Mouse (Mus musculus): ENCODE data around the gene Hist1h4h. TPM values are rescaled to one million over a fixed set of nuclear protein-coding genes. Genes with fewer than 3 reads are reported as not detected.
"Not testable (repeated sequence)": the region's sequence is repeated elsewhere in the genome, so short reads cannot be mapped to it uniquely, and the experiment has no call there.

The Hist1h4h gene
- polyA plus RNA-seq, 1 experiment from 2014 or later: 31.5 TPM

DNA sequence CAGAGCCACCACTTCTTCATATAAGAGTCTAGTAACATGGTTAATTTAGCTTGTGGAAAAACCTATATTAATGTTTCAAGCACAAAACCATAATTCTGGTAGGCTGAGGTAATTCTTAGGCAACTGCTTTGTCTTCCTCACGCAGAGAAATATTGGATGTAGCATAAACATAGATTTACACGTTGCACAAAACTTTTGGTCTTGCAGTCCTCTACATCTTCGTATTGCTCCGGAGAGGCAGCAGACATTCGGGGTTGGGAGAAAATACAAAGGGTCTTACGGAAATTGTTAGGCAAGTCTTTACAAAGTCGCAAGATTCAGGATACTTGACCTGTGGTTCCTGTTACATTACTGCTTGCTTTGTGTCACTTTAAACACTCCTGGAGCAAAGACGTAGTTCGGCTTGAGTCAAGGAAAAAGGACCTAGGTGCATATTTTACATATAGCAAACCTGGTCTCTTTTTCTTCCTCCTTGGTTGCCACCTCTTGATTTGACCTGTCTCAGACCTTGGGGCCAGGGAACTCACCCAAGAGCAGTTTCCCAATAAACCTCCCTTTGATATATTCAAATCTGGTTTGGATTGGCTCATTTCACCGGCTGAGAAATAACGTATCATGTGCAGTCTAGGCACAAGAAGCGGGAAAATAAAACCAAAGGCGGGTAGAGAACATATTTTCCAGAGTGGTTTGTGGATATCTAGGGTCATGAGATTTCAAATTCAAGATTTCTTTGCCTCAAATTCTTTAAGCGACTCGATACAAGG, 3.7 kb downstream of the Hist1h4h start:
- DNase-seq (ENCODE audit: low spot score): peak; percentile 39

DNA sequence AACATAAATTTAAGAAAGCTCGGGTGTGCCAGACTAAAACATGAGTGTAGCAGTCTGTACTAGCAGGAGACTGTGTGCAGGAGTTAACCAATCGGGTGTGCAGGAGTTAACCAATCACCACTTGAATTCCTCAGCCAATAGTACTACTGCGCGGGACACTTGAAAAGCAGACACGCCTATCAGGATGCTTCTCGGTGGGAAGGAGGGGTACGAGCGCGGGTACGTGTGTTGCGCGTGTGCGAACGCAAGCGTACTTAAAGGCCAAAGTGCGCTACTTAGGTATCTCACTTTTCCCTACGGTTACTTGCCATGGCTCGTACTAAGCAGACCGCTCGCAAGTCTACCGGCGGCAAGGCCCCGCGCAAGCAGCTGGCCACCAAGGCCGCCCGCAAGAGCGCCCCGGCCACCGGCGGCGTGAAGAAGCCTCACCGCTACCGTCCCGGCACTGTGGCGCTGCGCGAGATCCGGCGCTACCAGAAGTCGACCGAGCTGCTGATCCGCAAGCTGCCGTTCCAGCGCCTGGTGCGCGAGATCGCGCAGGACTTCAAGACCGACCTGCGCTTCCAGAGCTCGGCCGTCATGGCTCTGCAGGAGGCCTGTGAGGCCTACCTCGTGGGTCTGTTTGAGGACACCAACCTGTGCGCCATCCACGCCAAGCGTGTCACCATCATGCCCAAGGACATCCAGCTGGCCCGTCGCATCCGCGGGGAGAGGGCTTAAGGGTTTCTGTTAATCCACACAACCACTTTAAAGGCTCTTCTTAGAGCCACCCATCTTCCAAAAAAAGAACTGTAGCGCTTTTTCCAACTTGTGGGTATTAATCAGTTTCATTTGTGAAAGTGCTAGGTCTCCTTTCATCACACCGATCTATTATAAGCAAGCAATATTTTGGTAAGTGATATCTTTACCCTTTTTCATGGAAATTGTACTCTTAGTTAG, 4.6 kb downstream of the Hist1h4h start, which contains the start of gene Hist1h3g:
Gene Hist1h3g, plus strand, starts transcription at position 286 of the 939 bp plus-strand sequence.
- DNase-seq (ENCODE audit: low spot score): peak; percentile 96

DNA sequence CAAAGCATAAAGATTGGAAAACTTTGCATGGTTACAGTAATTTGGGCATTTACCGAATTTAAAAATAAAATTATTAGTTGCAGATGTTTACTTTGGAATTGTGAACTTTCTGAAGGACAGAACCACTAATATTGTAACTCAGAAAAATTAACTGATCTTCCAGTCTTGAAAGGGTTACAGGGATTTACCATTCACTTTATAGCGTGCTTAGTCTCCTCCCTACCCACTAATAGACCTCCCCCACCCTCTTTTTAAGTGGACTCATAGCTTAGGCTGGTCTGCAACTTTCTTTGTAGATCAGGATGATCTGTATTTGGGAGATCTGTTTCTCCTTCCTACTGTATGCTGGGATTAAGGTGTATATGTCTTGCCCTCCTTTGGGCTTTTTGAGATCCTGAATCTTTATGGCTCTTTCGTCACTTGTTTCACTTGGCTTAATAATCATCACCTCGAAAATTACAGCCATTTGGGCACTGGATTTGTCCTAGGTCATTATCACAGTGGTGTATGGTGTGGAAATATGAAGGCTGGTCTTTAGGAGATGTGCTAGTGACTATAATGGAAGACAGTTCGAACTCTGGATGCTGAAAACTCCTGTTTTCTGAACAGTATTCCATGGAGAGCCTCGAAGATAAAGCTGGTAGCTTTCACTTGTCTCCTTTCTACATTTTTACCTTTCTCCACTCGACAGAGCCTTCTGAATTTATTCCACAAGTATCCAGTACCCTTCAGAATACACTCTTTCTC, 5.4 kb downstream of the Hist1h4h start:
- no peak for DNase-seq (ENCODE audit: low spot score)

DNA sequence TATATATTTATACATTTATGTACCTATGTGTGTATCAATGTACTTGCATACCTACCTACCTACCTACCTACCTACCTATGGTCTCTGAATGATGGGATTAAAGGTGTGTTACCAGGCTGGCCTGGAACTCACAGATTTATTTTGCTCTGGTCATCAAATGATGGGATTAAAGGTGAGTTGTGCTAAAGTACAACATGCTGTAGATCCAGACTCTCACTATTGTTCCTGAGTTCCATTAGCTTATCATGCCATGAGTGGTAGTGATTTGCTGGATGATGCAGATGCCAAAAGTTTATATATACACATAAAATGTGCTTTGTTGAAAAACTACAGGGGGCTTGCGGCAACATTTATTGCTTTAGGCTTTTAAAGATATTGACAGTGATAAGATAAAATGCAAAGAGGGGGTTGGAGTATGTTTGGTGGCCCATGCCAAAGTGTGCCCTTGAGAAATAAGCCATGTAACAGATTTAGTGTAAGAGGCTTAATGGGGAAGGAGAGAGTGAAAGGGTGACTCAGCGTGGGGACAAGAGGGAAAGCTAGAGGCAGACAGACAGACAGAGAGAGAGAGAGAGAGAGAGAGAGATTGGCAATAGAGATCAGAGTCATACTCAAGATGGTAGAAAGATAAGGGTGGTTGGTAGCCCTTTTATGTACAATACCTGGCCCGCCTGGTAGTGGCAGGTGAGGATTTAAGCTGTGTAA, 6.3 kb downstream of the Hist1h4h start:
- DNase-seq (ENCODE audit: low spot score): no peak

DNA sequence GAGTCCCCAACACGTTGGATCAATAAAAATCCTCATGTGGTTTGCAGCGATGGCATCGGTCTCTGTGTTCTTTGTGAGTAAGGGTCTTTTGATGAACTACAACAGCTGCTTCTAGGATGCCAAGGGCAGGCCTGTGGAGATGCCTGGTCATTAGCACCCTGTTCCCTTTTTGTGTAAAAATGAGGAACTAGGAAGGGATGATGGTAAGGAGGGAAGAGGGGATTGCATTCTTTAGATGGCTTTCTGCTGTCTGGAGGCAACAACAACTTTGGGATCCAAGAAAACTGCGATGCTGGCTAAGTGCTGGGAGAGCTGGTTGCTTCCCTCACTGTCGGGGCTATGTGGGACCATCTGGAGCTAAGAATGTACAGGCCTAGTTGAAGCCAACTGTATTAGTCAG, 7.4 kb downstream of the Hist1h4h start:
- DNase-seq (ENCODE audit: low spot score): no peak

DNA sequence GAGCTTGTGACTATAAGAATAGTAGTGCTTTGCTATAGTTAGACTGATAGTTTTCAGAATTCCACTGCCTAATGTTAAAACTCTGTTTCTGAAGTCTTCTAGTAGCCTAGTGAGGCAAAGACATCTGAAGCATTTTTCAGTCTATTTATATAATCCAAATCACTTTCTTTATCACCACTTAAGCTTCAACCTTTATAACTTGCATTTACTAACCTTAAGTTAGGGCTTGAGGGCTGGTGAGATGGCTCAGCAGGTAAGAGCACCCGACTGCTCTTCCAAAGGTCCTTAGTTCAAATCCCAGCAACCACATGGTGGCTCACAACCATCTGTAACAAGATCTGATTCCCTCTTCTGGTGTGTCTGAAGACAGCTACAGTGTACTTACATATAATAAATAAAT, 9.0 kb downstream of the Hist1h4h start:
- DNase-seq (ENCODE audit: low spot score): not testable (repeated sequence)

DNA sequence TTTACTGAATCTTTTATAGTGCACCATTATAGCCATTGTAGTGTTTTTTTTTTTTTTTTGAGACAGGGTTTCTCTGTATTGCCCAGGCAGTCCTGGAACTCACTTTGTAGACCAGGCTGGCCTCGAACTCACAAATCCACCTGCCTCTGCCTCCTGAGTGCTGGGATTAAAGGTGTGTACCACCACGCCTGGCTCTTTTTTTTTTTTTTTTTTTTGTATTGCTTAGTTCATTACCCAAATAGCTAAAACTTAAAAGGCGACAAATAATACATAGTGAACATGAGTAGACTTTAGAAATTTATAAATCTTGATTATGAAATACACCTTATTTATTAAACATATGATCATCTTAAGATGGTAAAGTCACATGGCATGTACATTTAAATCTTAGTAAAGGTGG, 10.6 kb downstream of the Hist1h4h start:
- DNase-seq (ENCODE audit: low spot score): no peak

DNA sequence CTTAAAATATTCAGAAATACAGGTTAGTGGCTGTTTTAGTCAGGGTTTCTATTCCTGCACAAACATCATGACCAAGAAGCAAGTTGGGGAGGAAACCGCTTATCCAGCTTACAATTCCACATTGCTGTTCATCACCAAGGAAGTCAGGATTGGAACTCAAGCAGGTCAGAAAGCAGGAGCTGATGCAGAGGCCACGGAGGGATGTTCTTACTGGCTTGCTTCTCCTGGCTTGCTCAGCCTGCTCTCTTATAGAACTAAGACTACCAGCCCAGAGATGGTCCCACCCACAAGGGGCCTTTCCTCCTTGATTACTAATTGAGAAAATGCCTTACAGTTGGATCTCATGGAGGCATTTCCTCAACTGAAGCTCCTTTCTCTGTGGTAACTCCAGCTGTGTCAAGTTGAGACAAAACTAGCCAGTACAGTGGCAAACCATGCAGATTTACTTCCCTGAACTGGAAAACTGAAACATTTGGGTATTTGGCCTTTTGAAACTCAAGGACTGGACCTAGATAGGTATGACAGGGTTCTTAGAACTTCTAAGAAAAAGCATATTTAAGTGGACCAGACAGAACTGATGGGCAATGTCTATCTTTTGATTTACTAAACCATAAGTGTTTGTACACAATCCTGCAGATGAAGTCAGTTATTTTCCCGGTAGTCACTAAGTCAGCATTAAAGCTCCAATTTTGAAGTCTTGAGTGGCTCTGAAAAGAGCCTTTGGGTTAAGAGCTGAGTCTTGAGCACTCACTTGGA, 11.6 kb downstream of the Hist1h4h start:
- DNase-seq (ENCODE audit: low spot score): peak; percentile 40

DNA sequence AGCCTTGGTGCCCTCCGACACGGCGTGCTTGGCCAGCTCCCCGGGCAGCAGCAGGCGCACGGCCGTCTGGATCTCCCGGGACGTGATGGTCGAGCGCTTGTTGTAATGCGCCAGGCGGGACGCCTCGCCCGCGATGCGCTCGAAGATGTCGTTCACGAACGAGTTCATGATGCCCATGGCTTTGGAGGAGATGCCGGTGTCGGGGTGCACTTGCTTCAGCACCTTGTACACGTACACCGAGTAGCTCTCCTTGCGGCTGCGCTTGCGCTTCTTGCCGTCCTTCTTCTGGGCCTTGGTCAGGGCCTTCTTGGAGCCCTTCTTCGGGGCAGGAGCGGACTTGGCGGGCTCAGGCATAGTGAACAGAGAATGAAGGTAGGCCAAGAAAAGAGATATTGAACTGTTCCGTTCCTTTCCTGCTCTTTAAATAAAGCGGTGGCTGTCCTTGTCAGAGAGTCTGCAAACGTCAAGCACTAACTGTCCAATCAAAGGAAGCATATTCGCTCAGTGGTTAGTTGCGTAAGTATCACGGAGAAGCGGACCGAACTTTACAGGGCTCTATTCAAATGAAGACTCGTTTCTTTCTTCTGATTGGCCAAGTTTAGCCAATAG, 12.3 kb downstream of the Hist1h4h start, which contains the start of gene Hist1h2bh:
Gene Hist1h2bh, minus strand, starts transcription at position 394 of the 609 bp plus-strand sequence.
- DNase-seq (ENCODE audit: low spot score): peak; percentile 95

DNA sequence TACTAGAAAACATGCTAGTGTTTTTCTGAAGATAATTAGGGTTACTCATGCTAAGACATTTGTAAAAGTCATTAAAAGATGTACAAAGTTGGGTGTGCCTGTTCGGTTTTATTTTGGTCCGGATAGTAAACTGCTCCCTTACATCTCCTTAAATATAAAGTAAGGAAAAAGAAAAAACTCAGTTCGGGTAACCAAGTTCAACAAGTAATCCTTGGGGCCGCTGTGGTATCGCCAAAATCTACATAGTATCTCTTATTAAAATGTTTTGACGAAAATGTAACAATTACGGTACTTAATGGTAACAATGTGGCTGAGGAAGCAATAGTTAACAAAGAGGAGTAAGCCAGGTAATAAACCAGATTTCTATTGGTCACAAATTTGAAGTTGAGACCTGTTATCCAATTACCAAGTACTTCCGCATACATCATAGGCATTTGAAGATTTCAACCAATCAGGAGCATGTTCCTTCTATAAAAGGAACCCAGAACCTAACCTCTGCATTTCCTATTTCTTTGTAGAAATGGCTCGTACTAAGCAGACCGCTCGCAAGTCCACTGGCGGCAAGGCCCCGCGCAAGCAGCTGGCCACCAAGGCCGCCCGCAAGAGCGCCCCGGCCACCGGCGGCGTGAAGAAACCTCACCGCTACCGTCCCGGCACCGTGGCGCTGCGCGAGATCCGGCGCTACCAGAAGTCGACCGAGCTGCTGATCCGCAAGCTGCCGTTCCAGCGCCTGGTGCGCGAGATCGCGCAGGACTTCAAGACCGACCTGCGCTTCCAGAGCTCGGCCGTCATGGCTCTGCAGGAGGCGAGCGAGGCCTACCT, 13.3 kb downstream of the Hist1h4h start, which contains the start of gene Hist1h3f:
Gene Hist1h3f, plus strand, starts transcription at position 88 of the 822 bp plus-strand sequence.
- peak; percentile 95 for DNase-seq (ENCODE audit: low spot score)

DNA sequence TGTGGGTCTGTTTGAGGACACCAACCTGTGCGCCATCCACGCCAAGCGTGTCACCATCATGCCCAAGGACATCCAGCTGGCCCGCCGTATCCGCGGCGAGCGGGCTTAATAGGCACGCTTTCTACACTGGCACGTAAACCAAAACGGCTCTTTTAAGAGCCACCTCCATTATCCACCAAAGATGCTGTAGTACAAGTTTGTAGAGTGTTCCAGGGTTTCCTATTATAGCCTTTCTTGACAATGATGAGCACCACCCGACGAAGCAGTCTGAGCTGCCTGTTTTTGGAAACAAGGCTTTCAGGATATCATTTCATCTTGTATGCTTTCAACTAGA, 13.9 kb downstream of the Hist1h4h start:
- DNase-seq (ENCODE audit: low spot score): not testable (repeated sequence)

DNA sequence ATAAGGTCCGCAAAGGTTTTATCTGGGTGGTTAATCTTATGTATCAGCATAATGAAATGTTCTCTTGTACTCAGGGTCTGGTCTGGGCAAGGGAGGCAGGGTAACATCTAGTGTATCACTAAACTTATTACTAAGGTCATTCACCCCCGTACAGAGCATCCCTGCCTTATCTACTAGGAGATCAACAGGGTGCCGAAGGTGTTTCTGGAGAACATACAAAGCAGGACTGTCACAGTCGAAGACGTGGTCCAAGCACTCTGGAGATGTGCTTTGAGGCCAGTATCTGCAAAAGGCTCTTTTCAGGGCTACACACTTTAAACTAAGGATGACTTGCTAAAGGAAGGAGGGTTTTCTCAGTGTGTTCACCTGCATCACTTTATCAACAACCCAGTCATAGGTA, 15.8 kb downstream of the Hist1h4h start:
- DNase-seq (ENCODE audit: low spot score): no peak

DNA sequence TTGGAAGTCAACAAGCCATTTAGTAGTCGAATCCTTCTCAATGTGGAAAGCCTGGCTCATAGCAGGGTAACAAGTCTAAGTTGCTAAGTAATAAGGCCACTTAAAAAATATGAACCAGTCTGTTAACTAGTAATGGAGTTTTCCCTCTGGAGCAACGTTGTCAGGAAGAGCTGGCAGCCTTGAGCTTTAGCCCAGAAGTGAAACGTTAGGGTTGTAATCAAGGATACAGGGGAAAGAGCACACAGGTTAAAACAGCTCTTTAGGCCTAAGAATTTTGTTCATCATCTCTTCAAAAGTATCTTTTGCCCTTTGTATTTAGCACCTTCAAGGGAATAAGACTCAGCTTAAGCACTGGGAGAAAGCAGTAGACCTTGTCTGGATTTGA, 19.9 kb downstream of the Hist1h4h start:
- DNase-seq (ENCODE audit: low spot score): peak; percentile 33

DNA sequence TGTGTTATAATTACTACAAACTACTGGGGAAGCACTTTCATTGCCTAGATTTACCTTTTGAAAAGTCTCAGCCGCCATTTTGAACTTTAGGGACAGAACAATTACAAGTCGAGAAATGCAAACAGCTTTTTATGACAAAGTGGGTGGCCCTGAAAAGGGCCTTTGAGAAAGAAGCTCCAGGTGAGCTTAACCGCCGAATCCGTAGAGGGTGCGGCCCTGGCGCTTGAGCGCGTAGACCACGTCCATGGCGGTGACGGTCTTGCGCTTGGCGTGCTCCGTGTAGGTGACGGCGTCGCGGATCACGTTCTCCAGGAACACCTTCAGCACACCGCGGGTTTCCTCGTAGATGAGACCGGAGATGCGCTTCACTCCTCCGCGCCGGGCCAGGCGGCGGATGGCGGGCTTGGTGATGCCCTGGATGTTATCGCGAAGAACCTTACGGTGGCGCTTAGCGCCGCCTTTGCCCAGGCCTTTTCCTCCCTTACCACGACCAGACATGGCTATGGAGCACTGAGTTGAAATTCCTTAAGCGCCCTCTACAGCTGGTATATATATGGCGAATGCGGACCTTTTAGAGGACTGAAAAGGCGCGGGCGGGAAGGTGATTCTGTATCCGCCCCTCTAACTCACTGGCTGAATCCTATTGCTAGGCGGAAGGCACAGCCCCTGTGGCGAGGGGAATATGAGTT, 20.4 kb downstream of the Hist1h4h start, which contains the start of gene Hist1h4f:
Gene Hist1h4f, minus strand, starts transcription at position 503 of the 689 bp plus-strand sequence.
- peak; percentile 93 for DNase-seq (ENCODE audit: low spot score)

DNA sequence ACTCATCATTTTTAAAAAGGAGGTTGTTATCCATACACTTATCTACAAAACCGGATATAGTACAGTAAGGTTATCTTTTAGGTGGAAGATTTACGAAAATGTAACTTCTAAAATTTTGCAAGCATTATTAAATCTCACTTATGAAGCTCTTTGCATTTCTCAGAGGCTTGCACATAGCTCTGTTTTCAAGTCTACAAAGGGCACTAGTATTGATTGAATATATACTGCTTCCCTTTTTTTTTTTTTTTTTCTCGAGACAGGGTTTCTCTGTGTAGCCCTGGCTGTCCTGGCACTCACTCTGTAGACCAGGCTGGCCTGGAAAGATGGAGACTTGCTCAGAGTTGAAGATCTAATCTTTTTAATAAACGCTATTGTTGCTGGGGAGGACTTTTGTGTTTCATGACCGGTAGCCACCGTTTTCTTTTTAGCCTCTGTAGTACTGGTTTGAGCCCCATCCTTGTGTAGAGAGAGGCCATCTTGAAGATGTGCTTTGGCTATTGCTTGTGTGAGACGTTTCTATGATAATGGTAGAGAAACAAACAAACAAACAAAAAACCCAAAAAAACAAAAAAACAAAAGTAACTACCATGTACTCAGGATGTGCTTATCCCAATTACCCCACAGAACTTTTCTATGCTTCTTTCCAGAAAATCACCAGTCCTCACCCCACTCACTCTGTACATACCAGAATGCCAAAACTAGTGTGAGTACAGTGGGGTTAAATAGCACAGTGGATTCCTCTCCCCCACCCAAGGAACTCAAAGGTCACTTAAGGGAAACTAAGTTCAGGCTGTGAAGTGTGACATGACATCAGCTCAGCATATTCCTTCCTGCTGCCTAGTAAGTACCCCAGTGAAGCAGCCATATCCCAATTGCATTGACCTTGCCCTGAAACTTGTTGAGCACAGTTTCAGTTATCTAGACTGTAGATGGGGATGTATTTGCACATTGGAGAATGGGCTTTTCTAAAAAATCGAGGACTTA, 21.4 kb downstream of the Hist1h4h start:
- no peak for DNase-seq (ENCODE audit: low spot score)

DNA sequence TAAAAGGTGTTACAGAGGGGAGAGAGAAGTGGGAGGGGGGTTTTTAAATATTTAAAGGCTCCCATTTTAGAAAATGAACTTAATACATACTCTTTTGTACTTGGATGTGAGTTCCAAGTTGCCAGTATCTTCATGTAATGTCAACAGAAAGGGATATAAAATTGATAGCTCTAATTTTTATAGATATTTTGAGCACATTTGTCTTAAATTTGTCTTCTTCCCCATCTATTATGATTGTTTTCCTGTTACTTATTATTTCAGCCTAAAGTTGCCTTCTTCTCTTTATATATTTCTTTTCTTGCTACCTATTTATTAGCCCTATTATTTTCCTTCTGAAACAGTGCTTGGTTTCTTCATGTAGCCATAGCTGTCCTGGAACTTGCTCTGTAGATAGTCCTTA, 22.1 kb downstream of the Hist1h4h start, which contains the start of gene Hist1h1d:
Gene Hist1h1d, plus strand, starts transcription at position 301 of the 400 bp plus-strand sequence.
- DNase-seq (ENCODE audit: low spot score): no peak

DNA sequence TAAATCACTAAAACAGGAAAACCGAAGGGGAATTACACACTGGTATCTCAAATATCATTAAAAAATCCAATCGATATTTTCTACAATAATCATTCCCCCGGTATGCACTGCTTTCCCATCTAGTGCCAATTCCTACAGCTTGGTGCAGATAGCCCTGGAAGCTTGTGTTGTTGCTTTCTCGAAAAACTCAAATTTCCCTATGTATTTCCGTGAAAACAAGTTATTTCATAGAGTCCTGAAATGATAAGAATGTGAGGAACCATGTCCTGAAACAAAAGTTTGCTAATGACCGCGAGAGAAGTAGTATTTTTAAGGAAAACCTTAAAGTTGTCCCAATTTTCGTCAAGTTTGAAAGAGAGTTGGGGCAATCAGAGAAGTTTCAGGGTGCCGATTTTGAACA, 23.5 kb downstream of the Hist1h4h start:
- no peak for DNase-seq (ENCODE audit: low spot score)
